In the genomic region with DNA sequence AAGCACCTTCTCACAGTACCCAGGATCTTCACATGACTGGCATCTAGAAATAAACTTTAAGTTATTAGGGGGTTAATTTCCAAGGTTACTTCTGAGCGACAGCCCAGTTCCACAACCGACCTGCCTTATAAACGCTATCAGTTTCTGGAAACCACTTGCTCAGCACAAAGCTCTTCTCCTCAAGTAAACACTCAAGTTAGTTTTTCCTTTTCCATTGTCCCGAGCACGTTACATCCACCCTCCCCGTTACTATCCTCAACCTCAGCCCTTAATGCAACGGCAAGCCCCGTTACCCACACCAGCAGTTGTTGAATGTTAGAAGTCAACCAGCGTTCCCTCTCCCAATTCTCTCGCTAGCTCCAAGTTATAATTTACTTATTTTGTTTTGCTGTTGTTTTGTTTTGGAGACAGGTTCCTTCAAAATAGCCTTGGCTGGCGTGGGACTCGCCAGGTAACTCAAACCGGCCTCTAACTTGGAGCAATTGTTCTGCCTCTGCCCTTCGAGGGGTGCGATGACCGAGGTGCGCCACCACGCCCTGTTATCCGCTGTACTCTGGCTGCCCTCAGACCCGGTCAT, we compare ENCODE assay signal across 8 mouse cellular contexts. TPM values are rescaled to one million over a fixed set of nuclear protein-coding genes. Genes with fewer than 3 reads are reported as not detected.
DNase-seq lines count a peak whose midpoint lies in the region; ATAC-seq and TF ChIP-seq lines count a peak whose summit lies in the region.

No protein-coding gene starts in this region.

- H3K9me3 ChIP-seq in lung, postnatal 0 days (ENCODE audit: low read length): no peaks in the 10 kb centered on the region
- H3K9me3 ChIP-seq in erythroblast, embryonic 14.5 days (ENCODE audit: control insufficient read depth, low read length): no peaks in the 10 kb centered on the region
- H3K9me3 ChIP-seq in liver, embryonic 11.5 days (ENCODE audit: control insufficient read depth, low read length): no peaks in the 10 kb centered on the region
- no peaks in the 10 kb centered on the region; the same call in 1 of the 2 replicates for H3K9me3 ChIP-seq in stomach, embryonic 14.5 days (ENCODE audit: control insufficient read depth, low read depth, low read length)

- no peak for TF ChIP-seq EP300 in lung, postnatal 0 days (IDR thresholded peaks at IDR 0.05)

- H3K4me3 ChIP-seq in lung, postnatal 0 days (ENCODE audit: low read depth, low read length): peak overlapping the region; percentile 87
- H3K4me3 ChIP-seq in erythroblast, embryonic 14.5 days (replicated peaks): peak overlapping the region; percentile 78
- peak overlapping the region; percentile 77 for H3K4me3 ChIP-seq in liver, embryonic 11.5 days (ENCODE audit: low read depth, low read length)
- peak overlapping the region; percentile 84 for H3K4me3 ChIP-seq in stomach, embryonic 14.5 days (ENCODE audit: low read depth, low read length)

- TF ChIP-seq CTCF in lung, postnatal 0 days (IDR thresholded peaks at IDR 0.05): no peak

- H3K27ac ChIP-seq in lung, postnatal 0 days (ENCODE audit: low read length): peak overlapping the region; percentile 96
- H3K27ac ChIP-seq in liver, embryonic 11.5 days (ENCODE audit: low read depth, low read length): peak overlapping the region; percentile 98
- H3K27ac ChIP-seq in stomach, embryonic 14.5 days (ENCODE audit: low read length): peak overlapping the region; percentile 91

- peak overlapping the region; percentile 79 for H3K9ac ChIP-seq in lung, postnatal 0 days (replicated peaks; ENCODE audit: low read depth)
- peak overlapping the region; percentile 90 for H3K9ac ChIP-seq in liver, embryonic 11.5 days (ENCODE audit: low read depth, low read length)
- peak overlapping the region; percentile 79 for H3K9ac ChIP-seq in stomach, embryonic 14.5 days (replicated peaks; ENCODE audit: low read depth, low read length)

- intact Hi-C loops in gastrocnemius, postnatal 14 days (cut with DNase I; ENCODE audit: low total_unique reads): no loop called here

- no peaks in the 10 kb centered on the region for H3K27me3 ChIP-seq in lung, postnatal 0 days (replicated peaks; ENCODE audit: insufficient read depth, low read length)
- no peaks in the 10 kb centered on the region for H3K27me3 ChIP-seq in erythroblast, embryonic 14.5 days (ENCODE audit: control insufficient read depth)
- H3K27me3 ChIP-seq in liver, embryonic 11.5 days (replicated peaks; ENCODE audit: control insufficient read depth, insufficient read depth, low read length): no peaks in the 10 kb centered on the region
- H3K27me3 ChIP-seq in stomach, embryonic 14.5 days (ENCODE audit: control insufficient read depth, insufficient read depth, low read length): no peaks in the 10 kb centered on the region

- WGBS in lung, postnatal 0 days: 1% methylated on average over 20 of the region's 20 CpGs
- WGBS in liver, embryonic 11.5 days: 1% methylated on average over 20 of the region's 20 CpGs
- WGBS in stomach, embryonic 14.5 days: under 1% methylated on average over 20 of the region's 20 CpGs

- H3K4me1 ChIP-seq in lung, postnatal 0 days (ENCODE audit: insufficient read depth, low read depth, low read length): no peaks in the 10 kb centered on the region; the same call in 1 of the 2 replicates
- peaks cover 33% of the 10 kb centered on the region for H3K4me1 ChIP-seq in erythroblast, embryonic 14.5 days (ENCODE audit: control insufficient read depth)
- H3K4me1 ChIP-seq in liver, embryonic 11.5 days (replicated peaks; ENCODE audit: control insufficient read depth, insufficient read depth, low read length): peaks cover 5% of the 10 kb centered on the region
- peaks cover 5% of the 10 kb centered on the region for H3K4me1 ChIP-seq in stomach, embryonic 14.5 days (ENCODE audit: control insufficient read depth, insufficient read depth, low read length)

- H3K4me2 ChIP-seq in lung, postnatal 0 days (replicated peaks; ENCODE audit: low read depth, low read length): peak overlapping the region; percentile 74
- peak overlapping the region; percentile 71 for H3K4me2 ChIP-seq in liver, embryonic 11.5 days
- peak overlapping the region; percentile 88 for H3K4me2 ChIP-seq in stomach, embryonic 14.5 days (replicated peaks; ENCODE audit: low read depth, low read length)

- no peaks in the 10 kb centered on the region for H3K36me3 ChIP-seq in lung, postnatal 0 days (ENCODE audit: insufficient read depth, low read length)
- no peaks in the 10 kb centered on the region; the same call in 1 of the 2 replicates for H3K36me3 ChIP-seq in erythroblast, embryonic 14.5 days (ENCODE audit: control insufficient read depth)
- H3K36me3 ChIP-seq in liver, embryonic 11.5 days (ENCODE audit: control insufficient read depth, insufficient read depth, low read length): peaks cover 3% of the 10 kb centered on the region; the same call in 1 of the 2 replicates
- H3K36me3 ChIP-seq in stomach, embryonic 14.5 days (ENCODE audit: control insufficient read depth, insufficient read depth, low read length): no peaks in the 10 kb centered on the region

- ATAC-seq in lung, postnatal 0 days: no peak
- peak; percentile 42 for ATAC-seq in liver, embryonic 11.5 days (replicated peaks; ENCODE audit: low FRiP score)
- ATAC-seq in stomach, embryonic 14.5 days (ENCODE audit: insufficient number of reproducible peaks, insufficient read depth, low FRiP score, low read depth): no peak

- DNase-seq in lung, postnatal 0 days (ENCODE audit: low spot score): peak; percentile 59
- no peak for DNase-seq in lung, postnatal 36 days
- DNase-seq in liver, embryonic 11.5 days (ENCODE audit: low spot score): no peak
- no peak for DNase-seq in layer of hippocampus, postnatal 25 days (ENCODE audit: extremely low spot score in 1 of 2, low spot score in 1 of 2)
- no peak for DNase-seq in gastrocnemius, postnatal 14 days
- DNase-seq in cerebellum, postnatal 14 days: no peak

RNA-seq across cellular contexts. Expression of a gene that starts 22.0 kb away (rescaled TPM):
- polyA plus RNA-seq in lung, postnatal 0 days (2015; fragmentation: Nextera tagmentation; extraction: Ambion mirVana): not detected in 2 replicates
- polyA plus RNA-seq in erythroblast, embryonic 14.5 days (2012): not detected in 2 replicates
- polyA plus RNA-seq in liver, embryonic 11.5 days (2014; fragmentation: Nextera tagmentation; extraction: Ambion mirVana): not detected in 2 replicates
- not detected in 2 replicates for polyA plus RNA-seq in stomach, embryonic 14.5 days (2014; fragmentation: Nextera tagmentation; extraction: Ambion mirVana)
- total RNA-seq in layer of hippocampus, postnatal 25 days (2021): not detected
- total RNA-seq in gastrocnemius, postnatal 14 days (2021): not detected

RNA-seq across cellular contexts. Expression of a gene that starts 30.1 kb away (rescaled TPM):
- polyA plus RNA-seq in lung, postnatal 0 days (2015; fragmentation: Nextera tagmentation; extraction: Ambion mirVana): 545 and 582 TPM in 2 replicates
- 1.5 and 1.7 TPM in 2 replicates for polyA plus RNA-seq in erythroblast, embryonic 14.5 days (2012)
- polyA plus RNA-seq in liver, embryonic 11.5 days (2014; fragmentation: Nextera tagmentation; extraction: Ambion mirVana): 459 and 500 TPM in 2 replicates
- polyA plus RNA-seq in stomach, embryonic 14.5 days (2014; fragmentation: Nextera tagmentation; extraction: Ambion mirVana): 707 and 719 TPM in 2 replicates
- 100 to 1,000 TPM; 307 to 339 TPM for total RNA-seq in layer of hippocampus, postnatal 25 days (2021)
- 100 to 1,000 TPM; 200 to 210 TPM for total RNA-seq in gastrocnemius, postnatal 14 days (2021)

RNA-seq across cellular contexts. Expression of a gene that starts 42.8 kb away (rescaled TPM):
- not detected in 2 replicates for polyA plus RNA-seq in lung, postnatal 0 days (2015; fragmentation: Nextera tagmentation; extraction: Ambion mirVana)
- not detected in 2 replicates for polyA plus RNA-seq in erythroblast, embryonic 14.5 days (2012)
- not detected in 2 replicates for polyA plus RNA-seq in liver, embryonic 11.5 days (2014; fragmentation: Nextera tagmentation; extraction: Ambion mirVana)
- 1.0 TPM in 1 of 2 replicates, not detected in the other for polyA plus RNA-seq in stomach, embryonic 14.5 days (2014; fragmentation: Nextera tagmentation; extraction: Ambion mirVana)
- total RNA-seq in layer of hippocampus, postnatal 25 days (2021): not detected
- not detected for total RNA-seq in gastrocnemius, postnatal 14 days (2021)

Comparison
In these comparisons a context has a peak if more than half of its experiments do, and no peak if none do; other contexts are left out.
1. RNA of a gene that starts 30.1 kb away (polyA plus RNA-seq): 707 to 719 TPM in stomach, embryonic 14.5 days, 545 to 582 TPM in lung, postnatal 0 days and 459 to 500 TPM in liver, embryonic 11.5 days; 1.5 to 1.7 TPM in erythroblast, embryonic 14.5 days; every median in the first group is over 100 times any median in the second.
2. Peak in every context shown above with its lines, with median percentiles within 50 percentile points of each other: H3K27ac ChIP-seq, H3K4me2 ChIP-seq, H3K4me3 ChIP-seq and H3K9ac ChIP-seq.